Mouse (Mus musculus): ENCODE data around the gene Zmpste24.
A peak's percentile ranks its signal among the peaks of the same experiment; 100 is the strongest.

GRCm38 (mm10) chr4:121040897-121041671 lies 57.0 kb downstream of the Zmpste24 start:
- TF ChIP-seq POLR2A (IDR thresholded peaks at IDR 0.05; ENCODE audit: borderline replicate concordance, control insufficient read depth, low read depth, low read length) (peak; percentile 25; the same call in 1 of the 2 replicates), CTCF (IDR thresholded peaks at IDR 0.05; ENCODE audit: control insufficient read depth, insufficient read depth, low read length) (peak; percentile 77)

All from bone marrow, adult 2 months (tissue).